Mouse (Mus musculus): ENCODE measurements at regions not wholly inside any gene's neighbourhood (a gene's known extent, or its start where the extent isn't known, plus 50 kb on each side); places are given as distances from the start of the nearest gene placed in this dataset.

- 71% methylated on average over 3 of the region's 3 CpGs for WGBS
Observed at GRCm38 (mm10) chr5:51762352-51762751, 194.8 kb upstream of the Ppargc1a start.

DNA sequence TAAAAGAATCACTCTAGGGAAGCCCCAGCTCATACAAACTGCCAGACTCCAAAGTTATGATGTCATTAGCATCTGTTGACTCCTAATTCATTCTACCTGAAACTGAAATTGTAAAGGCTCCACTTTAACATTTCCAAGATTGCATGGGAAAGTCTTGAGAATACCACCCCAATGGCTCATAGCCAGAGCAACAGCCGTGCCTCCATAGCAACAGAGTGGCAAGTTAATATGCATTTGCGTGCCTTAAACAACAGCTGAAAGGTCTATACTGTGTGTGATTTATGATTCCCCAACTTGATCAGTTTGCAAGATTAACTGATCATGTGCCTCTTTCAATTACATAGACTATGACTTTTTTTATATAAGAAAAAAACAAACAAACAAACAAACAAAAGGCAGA, 190.8 kb upstream of the Ppargc1a start:
- H3K9me3 ChIP-seq (replicated peaks) = no peaks in the 10 kb centered on the region
- no peak overlapping the region for H3K4me3 ChIP-seq
- no peaks in the 10 kb centered on the region for H3K36me3 ChIP-seq
- H3K27me3 ChIP-seq (ENCODE audit: low read depth, poor library complexity, severe bottlenecking) = no peaks in the 10 kb centered on the region
- WGBS = 91% methylated on average over 2 of the region's 2 CpGs
- no peak overlapping the region for H3K27ac ChIP-seq
- no peak for DNase-seq (ENCODE audit: low spot score)
- H3K4me1 ChIP-seq = no peaks in the 10 kb centered on the region

More at GRCm38 (mm10) chr5:51762352-51762751, 194.8 kb upstream of the Ppargc1a start:
- Histone ChIP-seq H3K27me3 (ENCODE audit: low read depth, poor library complexity, severe bottlenecking) (no peaks in the 10 kb centered on the region), H3K27ac (no peak overlapping the region), H3K36me3 (no peaks in the 10 kb centered on the region), H3K9me3 (replicated peaks) (no peaks in the 10 kb centered on the region), H3K4me3 (no peak overlapping the region), H3K4me1 (no peaks in the 10 kb centered on the region)
- no peak for DNase-seq (ENCODE audit: low spot score)

GRCm38 (mm10) chr5:51757864-51758263, 190.3 kb upstream of the Ppargc1a start:
- 81% methylated on average over 2 of the region's 2 CpGs for WGBS
- Histone ChIP-seq H3K4me1 (no peaks in the 10 kb centered on the region), H3K4me3 (no peak overlapping the region), H3K27me3 (ENCODE audit: low read depth, poor library complexity, severe bottlenecking) (no peaks in the 10 kb centered on the region), H3K9me3 (replicated peaks) (no peaks in the 10 kb centered on the region), H3K36me3 (no peaks in the 10 kb centered on the region), H3K27ac (no peak overlapping the region)
- no peak for DNase-seq (ENCODE audit: low spot score)

DNA sequence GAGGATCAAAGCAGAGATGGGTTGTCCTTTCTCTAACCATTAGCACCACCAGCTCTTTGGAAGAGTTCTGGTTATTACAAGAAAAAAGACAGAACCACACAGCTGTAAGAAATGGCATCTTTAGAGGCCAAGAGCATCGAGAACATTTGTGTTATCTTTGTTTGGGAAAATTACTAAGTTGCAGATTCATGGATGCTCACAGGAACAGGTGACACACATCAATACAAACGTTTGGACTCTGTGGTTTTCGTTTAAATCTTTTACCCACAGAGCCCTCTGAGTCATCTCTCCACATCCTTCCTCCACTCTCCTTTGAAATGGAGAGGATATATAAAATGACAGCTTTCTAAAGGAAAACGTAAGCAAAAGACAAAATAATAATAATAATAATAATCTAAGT, 184.5 kb upstream of the Ppargc1a start:
- no peaks in the 10 kb centered on the region for H3K27me3 ChIP-seq (ENCODE audit: low read depth, poor library complexity, severe bottlenecking)
- WGBS = 85% methylated on average over 4 of the region's 4 CpGs
- no peak for DNase-seq (ENCODE audit: low spot score)
- no peak overlapping the region for H3K4me3 ChIP-seq
- no peaks in the 10 kb centered on the region for H3K36me3 ChIP-seq
- H3K4me1 ChIP-seq = peaks cover 6% of the 10 kb centered on the region; the same call in 1 of the 2 replicates
- H3K27ac ChIP-seq = no peak overlapping the region
- no peaks in the 10 kb centered on the region for H3K9me3 ChIP-seq (replicated peaks)

- no peak for DNase-seq (ENCODE audit: low spot score)
- Histone ChIP-seq H3K4me3 (no peak overlapping the region), H3K9me3 (replicated peaks) (no peaks in the 10 kb centered on the region), H3K4me1 (peaks cover 6% of the 10 kb centered on the region; the same call in 1 of the 2 replicates), H3K27me3 (ENCODE audit: low read depth, poor library complexity, severe bottlenecking) (no peaks in the 10 kb centered on the region), H3K36me3 (no peaks in the 10 kb centered on the region), H3K27ac (no peak overlapping the region)
- 94% methylated on average over 8 of the region's 8 CpGs for WGBS
Observed at GRCm38 (mm10) chr5:51750456-51750855, 182.9 kb upstream of the Ppargc1a start.

DNA sequence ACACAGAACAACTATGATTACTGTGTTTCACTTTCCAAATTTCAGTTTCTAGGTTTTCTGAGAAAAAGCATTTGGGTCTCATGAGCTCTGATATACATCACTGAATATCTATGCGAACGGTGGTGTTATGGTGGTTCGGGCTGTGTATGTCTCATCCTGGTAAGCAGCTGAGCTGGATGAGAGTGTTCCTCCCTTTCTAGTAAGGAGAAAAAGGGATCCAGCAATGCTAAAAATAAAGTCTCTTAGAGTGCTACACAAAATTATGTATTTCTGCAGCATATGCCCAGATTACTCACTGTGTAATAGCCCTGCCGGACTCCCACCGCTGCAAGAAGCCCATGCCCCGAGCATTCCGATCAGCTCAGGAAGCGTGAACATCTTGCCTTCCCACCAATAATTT, 173.4 kb upstream of the Ppargc1a start:
- H3K36me3 ChIP-seq = no peaks in the 10 kb centered on the region
- no peak overlapping the region for H3K27ac ChIP-seq
- no peak for DNase-seq (ENCODE audit: low spot score)
- 99% methylated on average over 8 of the region's 8 CpGs for WGBS
- no peaks in the 10 kb centered on the region for H3K9me3 ChIP-seq (replicated peaks)
- no peaks in the 10 kb centered on the region for H3K27me3 ChIP-seq (ENCODE audit: low read depth, poor library complexity, severe bottlenecking)
- no peaks in the 10 kb centered on the region for H3K4me1 ChIP-seq
- H3K4me3 ChIP-seq = no peak overlapping the region

DNA sequence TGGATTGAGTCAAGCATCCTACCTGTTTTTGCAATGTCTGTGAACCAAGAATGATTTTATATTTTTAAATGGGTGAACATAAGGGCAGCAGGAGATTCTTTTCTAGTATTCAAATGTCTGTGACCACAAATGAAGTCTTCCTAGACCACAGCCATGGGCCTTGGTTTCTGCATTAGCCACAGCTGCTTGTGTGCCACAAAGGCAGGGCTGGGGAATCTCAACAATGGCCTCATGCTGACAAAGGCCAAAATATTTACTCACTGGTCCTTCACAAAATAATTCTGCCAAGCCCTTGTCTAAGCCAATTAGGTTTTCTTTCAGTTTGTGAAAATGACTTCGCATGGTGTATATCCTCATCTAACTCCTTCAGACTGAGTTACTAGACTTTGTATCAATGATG, 162.7 kb upstream of the Ppargc1a start:
- WGBS = 85% methylated on average over 1 of the region's 1 CpGs
- Histone ChIP-seq H3K9me3 (replicated peaks) (no peaks in the 10 kb centered on the region), H3K27ac (no peak overlapping the region), H3K4me1 (peaks cover 27% of the 10 kb centered on the region), H3K4me3 (no peak overlapping the region), H3K36me3 (no peaks in the 10 kb centered on the region), H3K27me3 (ENCODE audit: low read depth, poor library complexity, severe bottlenecking) (no peaks in the 10 kb centered on the region)
- DNase-seq (ENCODE audit: low spot score) = no peak

DNA sequence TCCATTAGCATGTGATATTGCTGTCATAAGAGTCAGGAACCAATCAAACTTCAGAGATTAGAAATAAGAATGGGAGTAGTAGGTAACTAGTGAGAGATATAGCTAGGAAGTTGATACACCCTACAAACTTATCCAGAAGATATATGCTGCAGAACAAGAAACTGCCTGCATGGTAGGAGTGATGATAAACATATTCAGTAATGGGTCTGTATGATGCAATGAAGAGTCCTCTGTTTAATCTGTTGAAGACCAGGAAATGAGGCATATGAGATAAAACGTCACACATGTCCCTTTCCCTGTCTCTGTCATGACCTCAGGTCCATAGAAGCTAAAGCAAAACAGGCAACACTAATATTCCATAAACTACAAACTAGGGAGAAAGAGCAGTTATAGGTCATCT, 162.2 kb upstream of the Ppargc1a start:
- no peak for DNase-seq (ENCODE audit: low spot score)
- H3K4me1 ChIP-seq = peaks cover 27% of the 10 kb centered on the region
- WGBS = 68% methylated on average over 1 of the region's 1 CpGs
- no peak overlapping the region for H3K27ac ChIP-seq
- H3K9me3 ChIP-seq (replicated peaks) = no peaks in the 10 kb centered on the region
- no peak overlapping the region for H3K4me3 ChIP-seq
- no peaks in the 10 kb centered on the region for H3K36me3 ChIP-seq
- no peaks in the 10 kb centered on the region for H3K27me3 ChIP-seq (ENCODE audit: low read depth, poor library complexity, severe bottlenecking)

DNA sequence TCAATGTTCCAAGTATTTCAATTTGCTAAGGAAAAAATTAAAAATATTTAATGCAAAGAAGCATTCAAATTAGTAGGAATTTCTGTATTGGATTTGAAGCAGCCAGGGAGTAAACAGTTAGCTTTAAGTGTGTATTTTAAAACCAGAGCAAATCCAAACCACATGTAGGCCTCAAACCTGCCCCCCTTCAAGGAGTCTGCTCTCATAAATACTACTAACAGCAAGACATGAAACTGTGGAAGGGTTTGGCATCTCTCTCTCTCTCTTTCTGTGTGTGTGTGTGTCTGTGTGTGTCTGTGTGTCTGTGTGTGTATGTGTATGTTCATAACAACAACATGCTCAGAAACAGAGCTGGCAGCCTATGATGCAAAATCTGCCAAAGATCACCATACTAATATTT, 159.2 kb upstream of the Ppargc1a start:
- DNase-seq (ENCODE audit: low spot score) = peak; percentile 35
- no peaks in the 10 kb centered on the region for H3K36me3 ChIP-seq

DNA sequence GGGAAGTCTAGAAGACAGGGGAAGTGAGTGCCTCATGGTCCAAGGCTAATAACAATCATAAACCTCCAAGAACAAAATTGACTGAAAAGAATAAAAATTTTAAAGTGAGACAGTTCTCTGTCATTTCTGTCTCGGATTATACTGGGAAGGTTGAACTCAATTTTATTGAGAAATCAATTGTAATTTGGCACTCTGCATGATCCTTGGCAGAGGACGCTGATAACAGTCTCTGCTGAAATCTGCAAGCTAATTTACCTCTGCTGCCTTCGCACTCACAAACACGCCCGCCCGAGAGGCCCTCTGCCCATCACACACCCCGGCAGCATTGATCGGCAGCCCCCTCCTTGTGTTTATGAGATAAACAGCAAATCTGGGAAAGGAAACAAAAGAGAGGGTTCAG, 151.4 kb upstream of the Ppargc1a start:
- Histone ChIP-seq H3K4me3 (no peak overlapping the region), H3K36me3 (no peaks in the 10 kb centered on the region), H3K4me1 (no peaks in the 10 kb centered on the region), H3K27me3 (ENCODE audit: low read depth, poor library complexity, severe bottlenecking) (no peaks in the 10 kb centered on the region), H3K9me3 (replicated peaks) (no peaks in the 10 kb centered on the region), H3K27ac (no peak overlapping the region)
- no peak for DNase-seq (ENCODE audit: low spot score)
- 89% methylated on average over 8 of the region's 8 CpGs for WGBS

More for the DNA sequence above, 159.2 kb upstream of the Ppargc1a start:
- H3K4me1 ChIP-seq = peaks cover 27% of the 10 kb centered on the region
- H3K27ac ChIP-seq = peak overlapping the region; percentile 80; the same call in 1 of the 2 replicates
- no peak overlapping the region for H3K4me3 ChIP-seq
- no peaks in the 10 kb centered on the region for H3K27me3 ChIP-seq (ENCODE audit: low read depth, poor library complexity, severe bottlenecking)
- no peaks in the 10 kb centered on the region for H3K9me3 ChIP-seq (replicated peaks)

DNA sequence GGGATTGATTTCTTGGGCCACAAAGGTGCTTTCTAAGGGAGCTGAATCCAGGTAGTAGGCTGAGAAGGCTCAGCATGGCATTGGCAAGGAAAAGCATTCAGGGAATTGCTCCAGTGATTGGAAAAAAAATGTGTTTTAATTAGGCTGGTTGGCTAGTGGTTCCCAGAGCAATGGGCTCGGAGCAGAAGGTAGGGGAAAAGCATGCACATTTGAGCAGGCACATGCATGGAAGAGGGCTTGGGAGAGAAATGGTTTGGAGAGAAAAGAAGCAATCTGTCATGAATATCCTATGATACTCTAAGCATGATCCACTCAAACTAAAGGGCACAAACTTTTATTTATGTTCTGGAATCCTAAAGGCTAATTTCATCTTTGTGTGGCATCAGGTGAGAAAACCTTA, 150.9 kb upstream of the Ppargc1a start:
- Histone ChIP-seq H3K27ac (no peak overlapping the region), H3K9me3 (replicated peaks) (no peaks in the 10 kb centered on the region), H3K4me1 (no peaks in the 10 kb centered on the region), H3K27me3 (ENCODE audit: low read depth, poor library complexity, severe bottlenecking) (no peaks in the 10 kb centered on the region), H3K4me3 (no peak overlapping the region), H3K36me3 (no peaks in the 10 kb centered on the region)
- WGBS = 80% methylated on average over 1 of the region's 1 CpGs
- no peak for DNase-seq (ENCODE audit: low spot score)

GRCm38 (mm10) chr5:51711860-51712560, 144.5 kb upstream of the Ppargc1a start:
- H3K4me3 ChIP-seq = no peak overlapping the region
- H3K27ac ChIP-seq = no peak overlapping the region
- no peaks in the 10 kb centered on the region for H3K27me3 ChIP-seq (ENCODE audit: low read depth, poor library complexity, severe bottlenecking)
- no peaks in the 10 kb centered on the region for H3K9me3 ChIP-seq (replicated peaks)
- DNase-seq (ENCODE audit: low spot score) = no peak
- H3K36me3 ChIP-seq = no peaks in the 10 kb centered on the region
- WGBS = 91% methylated on average over 8 of the region's 8 CpGs
- H3K4me1 ChIP-seq = no peaks in the 10 kb centered on the region

DNA sequence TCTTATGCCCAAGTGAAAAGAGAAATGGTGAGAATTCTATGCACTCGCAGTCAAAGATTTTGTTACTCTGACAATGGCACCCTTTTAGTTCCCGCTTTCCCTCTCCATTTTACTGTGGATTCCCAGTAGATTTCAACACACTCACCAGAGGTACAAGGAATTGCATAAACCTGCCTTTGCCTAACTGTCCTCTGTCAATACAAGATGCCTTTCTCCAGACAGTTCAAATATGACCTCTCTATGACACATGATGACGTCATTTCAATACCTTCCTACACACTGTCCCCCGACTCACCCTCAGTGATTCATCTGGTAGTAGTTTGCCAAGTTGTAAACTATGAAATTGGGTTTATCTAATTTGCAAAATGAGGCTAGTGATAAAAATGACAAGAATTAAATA, 143.1 kb upstream of the Ppargc1a start:
- Histone ChIP-seq H3K4me3 (no peak overlapping the region), H3K36me3 (no peaks in the 10 kb centered on the region), H3K27ac (no peak overlapping the region), H3K27me3 (ENCODE audit: low read depth, poor library complexity, severe bottlenecking) (no peaks in the 10 kb centered on the region), H3K4me1 (no peaks in the 10 kb centered on the region), H3K9me3 (replicated peaks) (no peaks in the 10 kb centered on the region)
- DNase-seq (ENCODE audit: low spot score) = no peak
- WGBS = 85% methylated on average over 4 of the region's 4 CpGs

GRCm38 (mm10) chr5:51709447-51709991, 142.0 kb upstream of the Ppargc1a start:
- no peaks in the 10 kb centered on the region for H3K9me3 ChIP-seq (replicated peaks)
- H3K4me3 ChIP-seq = no peak overlapping the region
- H3K27me3 ChIP-seq (ENCODE audit: low read depth, poor library complexity, severe bottlenecking) = no peaks in the 10 kb centered on the region
- DNase-seq (ENCODE audit: low spot score) = no peak
- no peaks in the 10 kb centered on the region for H3K4me1 ChIP-seq
- no peaks in the 10 kb centered on the region for H3K36me3 ChIP-seq
- H3K27ac ChIP-seq = no peak overlapping the region
- WGBS = 89% methylated on average over 6 of the region's 6 CpGs
